Mouse (Mus musculus) liver, embryonic 14.5 days (tissue): ENCODE data around the gene Lyzl4. TPM values are rescaled to one million over a fixed set of nuclear protein-coding genes. Genes with fewer than 3 reads are reported as not detected.
A peak's percentile ranks its signal among the peaks of the same experiment; 100 is the strongest.

ENCODE experiments used
- ATAC-seq: fragments of 200-750 bp; cut with Nextera tagmentation; 2 replicates; pipeline ENCODE4 v1.8.0; 2017; ENCODE audit warnings: moderate number of reproducible peaks, mild to moderate bottlenecking, moderate library complexity; ENCODE audit not compliant: insufficient read depth
- DNase-seq, 3 experiments: peaks; one replicate each; pipeline ENCODE4 v3.0.0-alpha.2; 2012 to 2013; ENCODE audit warnings: low read depth in 3 of 3, low spot score in 3 of 3
- H3K27ac ChIP-seq: fragments of 300-500 bp; sonication (generic); 2 replicates; pipeline ENCODE4 v1.5.1; 2014; ENCODE audit warnings: moderate library complexity, mild to moderate bottlenecking, control low read depth, inconsistent platforms
- H3K27me3 ChIP-seq: fragments of 300-500 bp; sonication (generic); 2 replicates; pipeline ENCODE4 v1.6.1; 2014; ENCODE audit warnings: mild to moderate bottlenecking, low read length, moderate library complexity; ENCODE audit not compliant: control insufficient read depth, insufficient read depth
- H3K36me3 ChIP-seq: fragments of 300-500 bp; sonication (generic); replicated peaks from 2 replicates; pipeline ENCODE4 v1.6.1; 2014; ENCODE audit warnings: low read depth; ENCODE audit not compliant: control insufficient read depth, insufficient read depth
- H3K4me1 ChIP-seq, 2 experiments: fragments of 200-500 bp in 1 of 2; fragments of 300-500 bp in 1 of 2; sonication (generic) in 1 of 2; replicated peaks; 2 replicates each; pipeline ENCODE4 v1.6.1; 2012 to 2014; ENCODE audit warnings: antibody characterized with exemption in 1 of 2, inconsistent platforms in 1 of 2, low read length in 1 of 2; ENCODE audit not compliant: control insufficient read depth in 2 of 2, insufficient read depth in 2 of 2
- H3K4me2 ChIP-seq: fragments of 300-500 bp; sonication (generic); 2 replicates; pipeline ENCODE4 v1.6.1; 2014; ENCODE audit warnings: low read depth, mild to moderate bottlenecking, control low read depth, moderate library complexity
- H3K4me3 ChIP-seq, 2 experiments: fragments of 200-500 bp in 1 of 2; fragments of 300-500 bp in 1 of 2; sonication (generic) in 1 of 2; 2 replicates each; pipeline ENCODE4 v1.5.1; 2012 to 2014; ENCODE audit warnings: low read depth in 2 of 2, low read length in 2 of 2, mild to moderate bottlenecking in 2 of 2, control low read depth in 1 of 2, inconsistent platforms in 1 of 2, moderate library complexity in 1 of 2; ENCODE audit not compliant: insufficient read depth in 1 of 2
- H3K9ac ChIP-seq: fragments of 300-500 bp; sonication (generic); replicated peaks from 2 replicates; pipeline ENCODE4 v1.6.1; 2014; ENCODE audit warnings: mild to moderate bottlenecking, control low read depth, moderate library complexity
- H3K9me3 ChIP-seq: fragments of 300-500 bp; sonication (generic); 2 replicates; pipeline ENCODE4 v1.6.1; 2016; ENCODE audit warnings: low read length, mixed read lengths; ENCODE audit not compliant: control insufficient read depth
- CTCF ChIP-seq: IDR thresholded peaks from 2 replicates; pipeline ENCODE4 v1.5.1; 2016; ENCODE audit warnings: antibody characterized with exemption, low read depth, control low read depth
- EP300 ChIP-seq: IDR thresholded peaks from 2 replicates; pipeline ENCODE4 v1.6.1; 2016; ENCODE audit warnings: antibody characterized with exemption, low read depth
- WGBS: fragments of 180-500 bp; shearing (Covaris S2); extraction: QIAGEN DNeasy Blood & Tissue Kit; methylation state at CpG from one replicate; pipeline ENCODE4 v1.1.7; 2014; ENCODE audit not compliant: insufficient replicate concordance; 5-methylcytosine and 5-hydroxymethylcytosine counted together
- polyA plus RNA-seq, 2 experiments: library from polyadenylated mRNA; depleted of rRNA in 1 of 2; stranded (reverse) in 1 of 2; unstranded in 1 of 2; fragments of >200 nt; fragmentation: Nextera tagmentation in 1 of 2; extraction: Ambion mirVana in 1 of 2; gene quantifications; 2 replicates each; pipeline versions ENCODE4 v1.2.1 to v1.2.3; 2012 to 2014

Gene Lyzl4
- polyA plus RNA-seq (2012; rRNA removed) (not detected in 2 replicates), polyA plus RNA-seq (2014; fragmentation: Nextera tagmentation; extraction: Ambion mirVana) (0.15 TPM in 1 of 2 replicates, not detected in the other)

DNA sequence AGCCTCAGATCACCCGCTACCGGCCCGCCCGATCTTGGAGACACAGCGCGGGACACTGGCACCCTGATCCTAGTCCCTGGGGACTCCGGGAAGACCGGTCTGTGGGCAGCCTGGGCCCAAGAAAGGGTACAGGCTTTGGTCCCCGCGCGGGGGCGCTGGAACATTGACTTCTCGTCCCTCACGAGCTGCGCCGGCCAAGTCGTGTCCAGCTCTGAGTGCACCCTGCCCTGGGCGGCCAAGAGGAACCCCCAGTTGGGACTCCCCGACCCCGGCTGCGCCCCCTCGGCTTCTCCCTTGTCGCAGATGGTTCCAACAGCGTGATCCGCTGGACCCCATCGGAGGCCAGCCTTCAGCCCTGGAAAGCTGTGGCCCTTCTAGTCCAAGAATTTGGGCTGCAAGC, at the start of gene Lyzl4:
Gene Lyzl4 (minus strand): TSS at position 96 of the 400 bp plus-strand sequence.
- Histone ChIP-seq H3K27me3 (peaks cover 38% of the 10 kb centered on the region), H3K4me3 (peak within 1 kb of the TSS; percentile 19 to 38; a peak in 3 of 4 replicates)
- 1% methylated on average over 26 of the region's 26 CpGs for WGBS

DNA sequence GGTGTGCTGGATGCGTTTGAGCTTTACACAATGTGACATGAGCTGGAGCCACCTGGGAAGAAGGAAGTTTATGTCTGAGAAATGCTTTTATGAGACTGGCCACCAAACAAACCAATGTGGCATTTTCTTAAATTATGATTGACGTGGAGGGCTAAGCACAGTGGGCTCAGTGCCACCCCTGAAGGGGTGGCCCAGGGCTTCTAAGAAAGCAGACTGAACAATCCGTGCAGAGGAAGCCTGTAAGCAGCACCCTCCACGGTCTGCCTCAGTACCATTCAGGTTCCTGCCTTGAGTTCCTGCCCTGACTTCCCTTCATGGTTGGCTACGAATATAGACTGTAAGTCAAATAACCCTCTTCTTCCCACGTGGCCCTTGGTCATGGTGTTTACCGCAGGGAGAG, 48.8 kb upstream of the Lyzl4 start:
- H3K4me1 ChIP-seq, result no peaks in the 10 kb centered on the region
- no peak overlapping the region for H3K27ac ChIP-seq
- no peaks in the 10 kb centered on the region for H3K36me3 ChIP-seq
- TF ChIP-seq EP300 (no peak), CTCF (no peak)
- H3K27me3 ChIP-seq, result no peaks in the 10 kb centered on the region
- H3K9me3 ChIP-seq, result no peaks in the 10 kb centered on the region
- WGBS, result 75% methylated on average over 7 of the region's 7 CpGs
- DNase-seq (no peak), ATAC-seq (no peak)
- no peak overlapping the region for H3K9ac ChIP-seq
- H3K4me3 ChIP-seq, result no peak overlapping the region
- no peak overlapping the region for H3K4me2 ChIP-seq

More for the DNA sequence above, at the start of gene Lyzl4:
- DNase-seq (no peak), ATAC-seq (peak; percentile 53)
- Histone ChIP-seq H3K36me3 (no peaks in the 10 kb centered on the region), H3K9me3 (no peaks in the 10 kb centered on the region), H3K4me1 (no peaks in the 10 kb centered on the region), H3K4me2 (peak within 1 kb of the TSS; percentile 54), H3K9ac (no peak within 1 kb of the TSS), H3K27ac (no peak within 1 kb of the TSS)
- TF ChIP-seq CTCF (peak; percentile 57), EP300 (no peak)

DNA sequence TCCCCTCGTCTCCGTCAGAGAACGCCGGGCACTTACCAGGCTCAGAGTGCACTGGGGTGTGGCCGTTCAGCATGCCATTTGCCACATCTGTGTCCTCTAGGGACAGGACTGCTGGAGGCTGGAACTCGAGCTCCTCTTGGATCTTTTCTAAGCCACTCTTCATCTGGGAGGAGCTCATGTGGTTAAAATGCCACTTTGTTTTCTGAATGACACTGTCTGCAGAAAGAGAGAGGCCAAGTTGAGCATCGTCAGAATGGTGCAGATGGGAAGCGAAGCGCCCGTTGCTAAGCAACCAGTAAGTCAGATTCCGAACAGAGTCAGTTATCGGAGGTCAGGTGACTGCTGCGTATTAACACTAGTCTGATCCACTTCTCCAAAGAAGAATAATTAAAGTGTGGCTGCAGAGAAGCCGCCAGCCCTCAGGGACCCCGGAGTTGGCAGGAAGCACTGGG, 48.3 kb upstream of the Lyzl4 start:
- no peaks in the 10 kb centered on the region for H3K36me3 ChIP-seq

DNA sequence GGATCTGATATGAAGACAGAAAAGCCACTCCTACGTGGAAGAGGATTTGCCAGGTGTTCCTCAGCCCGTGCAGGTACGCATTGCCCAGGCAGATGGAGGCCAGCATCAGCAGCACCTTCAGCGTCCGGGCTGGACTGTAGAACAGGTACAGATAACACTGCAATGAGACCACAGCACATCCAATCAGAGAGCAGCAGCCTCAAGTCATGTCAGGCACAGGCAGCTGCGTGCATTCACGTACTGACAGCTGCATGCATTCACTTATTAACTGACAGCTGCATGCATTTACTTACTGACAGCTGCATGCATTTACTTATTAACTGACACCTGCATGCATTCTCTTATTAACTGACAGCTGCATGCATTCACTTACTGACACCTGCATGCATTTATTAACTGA, 42.8 kb upstream of the Lyzl4 start:
- DNase-seq, result no peak
- TF ChIP-seq CTCF (no peak), EP300 (no peak)
- H3K9me3 ChIP-seq, result no peaks in the 10 kb centered on the region
- H3K36me3 ChIP-seq, result no peaks in the 10 kb centered on the region
- H3K27me3 ChIP-seq, result no peaks in the 10 kb centered on the region
- no peak for ATAC-seq
- H3K4me1 ChIP-seq, result no peaks in the 10 kb centered on the region
- H3K9ac ChIP-seq, result no peak overlapping the region
- H3K27ac ChIP-seq, result no peak overlapping the region
- 72% methylated on average over 7 of the region's 7 CpGs for WGBS
- no peak overlapping the region for H3K4me2 ChIP-seq
- no peak overlapping the region for H3K4me3 ChIP-seq

More for the DNA sequence above, 48.3 kb upstream of the Lyzl4 start:
- Histone ChIP-seq H3K9ac (no peak overlapping the region), H3K9me3 (no peaks in the 10 kb centered on the region), H3K4me1 (no peaks in the 10 kb centered on the region), H3K4me2 (no peak overlapping the region), H3K27ac (no peak overlapping the region), H3K27me3 (no peaks in the 10 kb centered on the region), H3K4me3 (no peak overlapping the region)
- TF ChIP-seq EP300 (no peak), CTCF (no peak)
- no peak for DNase-seq
- ATAC-seq, result no peak
- WGBS, result 78% methylated on average over 15 of the region's 15 CpGs

DNA sequence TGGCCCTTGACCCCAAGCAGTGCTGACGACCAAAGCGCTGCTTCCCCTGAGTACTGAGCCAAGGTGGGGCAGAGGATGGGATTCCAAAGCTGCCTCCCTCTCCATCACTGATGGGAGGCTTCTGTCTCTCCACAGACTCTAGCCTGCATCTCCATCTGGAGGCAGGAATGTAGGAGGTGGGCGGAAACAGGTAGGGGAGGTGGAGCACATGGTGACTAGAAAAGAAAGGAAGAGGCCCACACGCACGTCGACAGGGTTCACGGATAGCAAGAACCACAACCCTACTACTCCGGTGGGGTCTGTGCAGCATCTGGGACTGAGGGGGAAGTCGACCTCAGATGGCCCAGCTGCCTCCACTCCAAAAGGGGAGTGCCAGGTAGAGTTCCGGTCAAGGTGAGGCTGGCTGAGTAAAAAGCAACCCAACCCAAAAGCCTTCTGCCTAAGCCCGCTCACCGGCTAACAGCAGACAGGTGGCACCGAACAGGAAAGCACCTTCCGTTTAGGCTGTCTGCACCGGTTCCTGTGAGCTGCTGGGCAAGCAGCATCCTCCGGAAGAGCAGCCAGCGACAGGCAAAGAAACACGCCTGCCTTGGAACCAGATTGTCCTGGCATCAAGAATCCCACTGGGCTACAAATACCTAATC, 40.3 kb upstream of the Lyzl4 start:
- 56% methylated on average over 18 of the region's 18 CpGs for whole genome bisulfite sequencing
- no peak overlapping the region for H3K4me2 ChIP-seq
- H3K9me3 ChIP-seq, result no peaks in the 10 kb centered on the region

More for the DNA sequence above, 40.3 kb upstream of the Lyzl4 start:
- TF ChIP-seq CTCF (no peak), EP300 (no peak)
- ATAC-seq (no peak), DNase-seq (no peak)
- Histone ChIP-seq H3K27me3 (no peaks in the 10 kb centered on the region), H3K4me3 (no peak overlapping the region), H3K36me3 (no peaks in the 10 kb centered on the region), H3K9ac (no peak overlapping the region), H3K27ac (no peak overlapping the region), H3K4me1 (peaks cover 0 to 2% of the 10 kb centered on the region in 2 experiments; a peak in 1 of 4 replicates)
